Mouse (Mus musculus) brain, embryonic 18.5 days (tissue): ENCODE results near the gene Wnt7b.

Source experiments
- DNase-seq: peaks from one replicate; pipeline ENCODE4 v3.0.0-alpha.2; 2012; ENCODE audit warnings: low read depth, low spot score

The Wnt7b gene

GRCm38 (mm10) chr15:85569995-85570734, 12.1 kb downstream of the Wnt7b start:
- DNase-seq: no peak

- DNase-seq: no peak
Observed at GRCm38 (mm10) chr15:85569167-85569797, 13.0 kb downstream of the Wnt7b start.

- no peak for DNase-seq
Observed at GRCm38 (mm10) chr15:85568402-85568801, 13.9 kb downstream of the Wnt7b start.

- no peak for DNase-seq
Observed at GRCm38 (mm10) chr15:85564966-85565365, 17.3 kb downstream of the Wnt7b start.

GRCm38 (mm10) chr15:85564034-85564769, 18.1 kb downstream of the Wnt7b start:
- DNase-seq: no peak

- DNase-seq: no peak
Observed at GRCm38 (mm10) chr15:85561953-85562352, 20.3 kb downstream of the Wnt7b start.

- no peak for DNase-seq
Observed at GRCm38 (mm10) chr15:85560830-85561229, 21.4 kb downstream of the Wnt7b start.

- DNase-seq: no peak
Observed at GRCm38 (mm10) chr15:85558840-85559540, 23.3 kb downstream of the Wnt7b start.

- DNase-seq: no peak
Observed at GRCm38 (mm10) chr15:85555799-85556198, 26.5 kb downstream of the Wnt7b start.

- no peak for DNase-seq
Observed at GRCm38 (mm10) chr15:85553421-85553820, 28.9 kb downstream of the Wnt7b start.

- no peak for DNase-seq
Observed at GRCm38 (mm10) chr15:85546500-85546899, 35.8 kb downstream of the Wnt7b start.

- no peak for DNase-seq
Observed at GRCm38 (mm10) chr15:85545369-85545768, 36.9 kb downstream of the Wnt7b start.

- DNase-seq: no peak
Observed at GRCm38 (mm10) chr15:85538170-85538569, 44.1 kb downstream of the Wnt7b start.

GRCm38 (mm10) chr15:85537151-85537550, 45.1 kb downstream of the Wnt7b start:
- DNase-seq: no peak

GRCm38 (mm10) chr15:85534646-85535045, 47.6 kb downstream of the Wnt7b start:
- DNase-seq: no peak

GRCm38 (mm10) chr15:85534215-85534614, 48.1 kb downstream of the Wnt7b start:
- no peak for DNase-seq

- no peak for DNase-seq
Observed at GRCm38 (mm10) chr15:85532063-85532462, 50.2 kb downstream of the Wnt7b start.

GRCm38 (mm10) chr15:85529911-85530310, 52.4 kb downstream of the Wnt7b start:
- no peak for DNase-seq

GRCm38 (mm10) chr15:85524404-85524950, 57.8 kb downstream of the Wnt7b start:
- no peak for DNase-seq

- no peak for DNase-seq
Observed at GRCm38 (mm10) chr15:85523173-85523991, 58.9 kb downstream of the Wnt7b start.

- DNase-seq: no peak
Observed at GRCm38 (mm10) chr15:85519438-85519837, 62.8 kb downstream of the Wnt7b start.
